Mouse (Mus musculus) inflammation-experienced regulatory T-cells, adult 6 months (primary cell): ENCODE data around the gene Tmem223. TPM values are rescaled to one million over a fixed set of nuclear protein-coding genes. Genes with fewer than 3 reads are reported as not detected.

Source experiments
- ATAC-seq: one replicate; pipeline ENCODE4 v1.8.0; 2017
- polyA plus RNA-seq, 3 experiments: library from polyadenylated mRNA; unstranded; fragments of 100-300 nt; shearing (Covaris generic); gene quantifications; one replicate each; pipeline ENCODE4 v1.2.1; 2017

Gene Tmem223
- polyA plus RNA-seq, 3 experiments from 2014 or later, result 96.4 to 128 (median 119) TPM

DNA sequence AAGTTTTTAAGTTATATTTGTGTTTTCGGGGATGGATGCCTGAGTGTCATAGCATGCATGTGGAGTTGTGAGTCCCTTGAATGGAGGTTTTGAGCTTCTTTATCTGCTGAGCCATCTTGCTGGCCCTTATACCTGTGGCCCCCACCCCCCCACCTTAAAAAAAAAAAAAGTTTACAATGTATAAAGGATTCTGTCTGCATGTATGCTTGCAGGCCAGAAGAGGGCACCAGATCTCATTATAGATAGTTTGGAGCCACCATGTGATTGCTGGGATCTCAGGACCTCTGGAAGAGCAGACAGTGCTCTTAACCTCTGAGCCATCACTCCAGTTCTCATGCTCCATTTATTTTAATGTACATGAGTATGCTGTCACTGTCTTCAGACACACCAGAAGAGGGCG is 23.4 kb upstream of the Tmem223 start:
- no peak for ATAC-seq

DNA sequence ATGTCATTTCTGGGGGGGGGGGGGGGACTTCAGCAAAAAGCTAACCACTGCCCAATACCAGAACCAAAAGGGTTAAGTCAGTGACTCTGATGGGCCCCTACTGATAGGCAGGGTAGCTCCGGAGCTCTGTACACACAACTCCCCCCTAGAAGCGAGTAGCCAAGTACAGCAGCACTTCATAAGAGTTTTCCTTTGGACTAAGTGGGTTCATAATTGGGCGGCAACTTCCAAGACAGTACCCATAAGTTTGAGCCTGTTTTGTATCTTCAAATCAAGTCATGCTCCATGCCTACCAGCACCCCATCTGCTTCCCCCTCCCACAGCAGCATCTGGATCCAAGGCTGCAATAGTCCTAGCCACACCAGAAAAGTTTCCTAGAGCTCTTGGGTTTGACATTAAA is 15.1 kb upstream of the Tmem223 start:
- no peak for ATAC-seq

DNA sequence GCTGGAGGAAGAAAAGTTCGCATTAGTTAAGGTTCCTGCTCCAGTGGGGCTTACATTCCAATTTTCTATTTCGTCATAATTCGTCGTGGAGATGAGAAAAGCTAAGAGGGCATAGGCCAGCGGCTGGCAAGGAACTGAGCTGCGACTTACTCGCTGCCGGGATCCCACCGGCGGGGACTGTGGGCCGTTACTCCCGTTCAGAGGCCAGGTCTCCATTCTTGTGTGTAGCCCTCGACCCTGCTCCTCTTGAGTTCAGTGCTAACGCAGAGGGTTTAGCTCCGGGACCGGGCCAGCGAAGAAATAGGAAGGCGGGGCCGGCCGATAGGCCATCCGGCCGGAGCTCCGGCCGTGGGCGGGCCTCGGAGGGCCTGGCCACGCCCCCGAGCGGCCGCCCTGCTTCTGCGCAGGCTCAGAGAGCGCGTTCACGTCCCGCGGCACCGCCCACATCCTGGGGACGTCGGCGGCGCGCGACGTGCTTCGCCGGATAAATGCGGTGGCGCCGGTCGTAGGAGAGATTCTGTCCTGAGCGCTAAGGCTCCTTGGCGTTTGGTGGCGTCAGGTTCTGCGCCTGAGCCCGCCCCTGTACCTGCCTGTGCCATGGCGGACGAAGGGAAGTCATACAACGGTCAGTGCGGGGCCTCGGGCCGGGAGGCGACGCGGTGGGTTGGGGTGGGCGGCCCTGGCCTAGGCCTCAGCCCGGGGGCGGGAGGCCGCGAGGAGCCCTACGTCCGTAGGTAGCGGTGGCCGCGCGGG is 14.0 kb upstream of the Tmem223 start, which contains the start of gene Nxf1:
TSS of gene Nxf1 (plus strand) at position 439 of the 753 bp plus-strand sequence.
- ATAC-seq, result peak; percentile 86

DNA sequence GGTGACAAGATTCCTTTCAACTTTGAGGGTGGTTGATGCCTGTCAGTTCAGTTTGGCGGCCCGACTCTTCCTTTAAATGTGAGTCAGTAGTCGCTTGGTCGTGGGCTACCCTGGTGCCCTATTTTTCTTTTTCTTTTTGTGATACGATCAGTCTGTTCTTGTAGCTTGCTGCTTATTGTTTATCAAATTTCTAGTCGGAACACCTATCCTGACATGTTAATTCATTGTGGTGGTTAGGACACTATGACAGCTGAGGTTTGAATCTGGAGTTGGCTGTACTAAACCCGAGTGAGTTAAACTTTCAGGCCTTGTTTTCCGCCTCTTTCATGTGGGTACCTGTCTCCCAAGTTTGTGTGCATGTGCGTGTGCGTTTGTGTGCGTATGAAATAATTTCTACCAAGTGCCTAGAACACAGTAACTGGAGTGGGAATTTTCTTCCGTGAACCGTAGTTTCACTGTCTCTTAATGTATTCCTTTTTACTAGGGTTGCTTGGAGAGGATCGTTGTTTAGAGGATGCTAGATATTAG is 13.3 kb upstream of the Tmem223 start:
- ATAC-seq, result peak; percentile 33

DNA sequence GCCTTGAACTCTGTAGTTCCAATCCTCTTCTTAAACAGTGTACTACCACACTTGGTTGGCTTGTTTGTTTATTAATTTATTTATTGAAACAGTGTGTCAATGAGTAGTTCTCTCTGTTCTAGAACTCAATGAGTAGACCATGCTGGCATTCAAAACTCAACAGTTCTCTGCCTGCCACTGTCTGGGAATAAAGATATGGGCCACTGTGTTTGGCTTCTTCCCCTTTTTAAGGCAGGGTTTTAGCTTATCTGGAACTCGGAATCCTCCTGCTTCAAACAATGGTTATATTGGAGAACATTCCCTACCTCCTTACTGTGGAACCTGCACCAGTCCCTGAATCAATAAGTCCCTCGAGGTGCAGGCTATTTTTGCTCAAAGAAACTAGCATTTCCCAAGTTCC is 11.9 kb upstream of the Tmem223 start:
- no peak for ATAC-seq

DNA sequence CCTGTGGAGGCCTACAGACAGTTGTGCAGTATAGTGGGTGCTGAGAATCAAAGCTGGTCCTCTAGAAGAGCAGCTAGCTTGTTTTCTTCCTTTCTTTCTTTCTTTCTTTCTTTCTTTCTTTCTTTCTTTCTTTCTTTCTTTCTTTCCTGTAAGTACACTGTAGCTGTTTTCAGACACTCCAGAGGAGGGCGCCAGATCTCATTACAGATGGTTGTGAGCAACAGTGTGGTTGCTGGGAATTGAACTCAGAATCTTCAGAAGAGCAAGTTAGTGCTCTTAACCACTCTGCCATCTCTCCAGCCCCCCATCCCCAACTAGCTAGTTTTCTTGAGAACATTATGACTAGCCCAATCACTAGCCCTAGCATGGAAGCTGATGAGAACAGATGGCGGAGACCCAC is 10.0 kb upstream of the Tmem223 start:
- no peak for ATAC-seq

DNA sequence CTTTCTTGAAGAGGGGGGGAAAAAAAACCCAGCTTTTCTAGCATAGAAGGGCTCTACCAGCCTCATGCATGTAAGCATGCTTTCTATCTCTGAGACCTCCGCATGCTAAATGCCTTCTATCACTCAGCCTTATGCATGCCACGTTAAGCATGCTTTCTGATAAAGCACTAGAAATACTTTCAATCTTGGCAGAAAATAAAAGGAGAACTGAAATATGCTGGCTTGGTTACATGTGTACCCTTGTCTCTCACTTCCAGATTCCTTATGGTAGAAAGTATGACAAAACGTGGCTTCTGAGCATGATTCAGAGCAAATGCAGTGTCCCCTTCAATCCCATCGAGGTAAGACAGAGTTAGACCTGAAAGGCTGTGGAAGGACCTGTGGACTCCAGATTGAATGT is 7.5 kb upstream of the Tmem223 start:
- no peak for ATAC-seq

DNA sequence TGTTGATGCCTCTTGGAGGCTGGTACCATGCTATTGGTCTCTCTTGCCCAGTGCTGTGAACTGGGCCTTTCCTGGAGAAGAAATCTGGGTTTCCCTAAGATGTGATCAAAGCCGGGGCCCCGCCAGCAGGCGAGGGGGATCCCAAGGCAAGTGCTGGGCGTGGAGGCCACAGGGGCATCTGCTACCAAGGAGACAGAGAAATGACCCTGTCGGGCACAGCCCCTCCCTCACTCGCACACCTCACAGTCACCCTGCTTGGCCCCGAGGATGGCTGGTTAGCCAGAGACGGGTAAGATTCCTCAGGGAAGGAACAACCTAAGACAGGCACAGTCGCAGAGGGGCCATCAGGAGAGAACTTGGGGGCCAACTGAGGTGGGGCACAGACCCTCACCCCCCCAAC is 5.2 kb upstream of the Tmem223 start:
- ATAC-seq, result no peak

DNA sequence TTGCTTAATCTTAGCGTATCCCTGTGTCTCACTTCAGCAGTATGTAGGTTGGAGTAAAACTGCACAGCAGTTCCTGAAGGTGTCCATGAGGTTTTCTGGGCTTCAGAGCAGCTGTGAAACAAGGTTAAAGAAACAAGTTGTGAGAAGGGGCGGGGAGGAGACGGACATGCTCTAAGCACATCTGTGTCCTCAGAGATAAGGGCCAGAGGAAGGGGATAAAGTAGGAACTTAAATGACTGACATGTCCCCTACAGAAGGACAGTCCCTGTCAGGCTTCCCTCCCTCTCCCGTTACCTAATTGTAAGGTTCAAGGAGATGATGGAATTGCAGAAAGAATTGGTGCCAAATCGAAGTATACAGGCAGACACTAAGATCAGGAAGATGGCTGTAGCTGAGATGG is 2.2 kb downstream of the Tmem223 start:
- ATAC-seq, result no peak

DNA sequence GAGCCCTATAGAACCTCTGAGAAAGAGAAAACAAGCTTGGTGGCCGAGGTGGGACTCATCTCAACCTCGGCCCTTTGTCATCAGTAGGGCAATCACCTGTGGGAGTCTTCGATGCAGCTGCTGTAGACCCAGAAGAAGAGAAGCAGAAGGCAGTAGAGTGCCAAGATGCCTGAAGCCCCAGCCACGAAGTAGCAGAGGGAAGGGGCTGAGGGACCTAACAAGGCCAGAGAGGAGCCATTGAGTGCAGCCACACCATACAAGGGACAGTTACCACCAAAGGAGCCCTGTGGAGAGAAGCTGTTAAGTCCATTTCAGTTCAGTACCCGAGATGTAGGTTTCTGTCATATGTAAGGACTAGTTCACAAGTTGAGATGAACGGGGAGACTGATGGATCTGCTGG is 2.6 kb downstream of the Tmem223 start:
- no peak for ATAC-seq

DNA sequence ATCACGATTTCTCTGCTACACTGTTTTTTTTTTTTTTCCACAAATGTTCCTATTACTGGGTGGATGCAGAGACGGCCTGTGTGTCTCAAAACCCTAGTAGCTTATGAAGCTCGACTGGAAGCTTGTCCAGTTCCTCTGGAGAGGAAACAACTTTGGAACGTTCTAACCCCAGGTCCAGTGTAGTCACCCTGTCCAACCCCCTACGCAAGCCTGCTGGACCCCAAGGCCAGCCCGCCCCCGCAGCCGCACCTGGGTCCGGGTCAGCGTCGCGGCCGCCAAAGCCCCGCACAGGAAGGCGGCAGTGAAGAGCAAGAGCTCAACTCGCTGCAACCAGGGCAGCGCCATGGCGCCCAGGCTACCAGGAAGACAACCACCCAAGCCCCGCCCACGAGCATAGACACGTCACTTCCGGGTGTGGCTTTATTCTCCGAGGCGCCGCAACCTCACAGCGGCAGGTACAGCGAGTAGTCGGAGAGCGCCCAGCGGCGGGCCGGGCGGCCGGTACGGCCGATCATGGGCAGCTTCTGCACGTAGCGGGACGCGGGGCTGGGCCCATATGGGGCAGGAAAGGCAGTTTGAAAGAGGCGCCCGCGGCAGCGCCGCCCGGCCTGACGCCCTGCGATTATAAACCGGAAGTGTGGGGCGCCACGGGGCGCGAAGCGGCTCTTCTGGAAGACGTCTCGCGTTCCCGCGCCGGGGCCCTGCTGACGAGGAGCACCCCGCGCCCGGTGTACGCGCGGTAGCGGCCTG is 3.5 kb downstream of the Tmem223 start, which contains the start of gene Tmem179b:
TSS of gene Tmem179b (minus strand) at position 382 of the 750 bp plus-strand sequence.
- peak; percentile 84 for ATAC-seq

DNA sequence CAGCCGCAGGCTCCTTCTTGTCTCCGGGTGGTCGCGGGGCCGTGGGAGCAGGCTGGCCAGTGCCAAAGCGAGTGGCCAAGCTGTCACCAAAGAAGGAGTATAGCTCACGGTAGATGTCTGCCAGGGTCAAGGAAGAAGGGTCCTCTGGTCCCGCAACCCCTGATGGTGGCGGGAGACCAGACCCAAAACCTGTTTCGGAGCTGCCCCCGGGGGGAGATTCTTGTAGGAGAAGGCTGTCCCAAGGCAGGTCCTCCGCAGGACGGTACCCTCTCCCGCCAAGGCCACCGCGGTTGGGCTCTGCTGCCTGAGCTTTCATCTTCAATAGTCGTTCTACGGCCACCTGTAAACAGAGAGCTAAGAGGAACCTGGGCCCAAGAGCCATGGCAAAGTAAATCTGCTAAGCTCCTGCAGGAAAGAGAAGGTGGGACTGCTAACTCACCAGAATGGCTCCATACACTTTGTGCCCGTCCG is 4.2 kb downstream of the Tmem223 start:
- ATAC-seq, result no peak

DNA sequence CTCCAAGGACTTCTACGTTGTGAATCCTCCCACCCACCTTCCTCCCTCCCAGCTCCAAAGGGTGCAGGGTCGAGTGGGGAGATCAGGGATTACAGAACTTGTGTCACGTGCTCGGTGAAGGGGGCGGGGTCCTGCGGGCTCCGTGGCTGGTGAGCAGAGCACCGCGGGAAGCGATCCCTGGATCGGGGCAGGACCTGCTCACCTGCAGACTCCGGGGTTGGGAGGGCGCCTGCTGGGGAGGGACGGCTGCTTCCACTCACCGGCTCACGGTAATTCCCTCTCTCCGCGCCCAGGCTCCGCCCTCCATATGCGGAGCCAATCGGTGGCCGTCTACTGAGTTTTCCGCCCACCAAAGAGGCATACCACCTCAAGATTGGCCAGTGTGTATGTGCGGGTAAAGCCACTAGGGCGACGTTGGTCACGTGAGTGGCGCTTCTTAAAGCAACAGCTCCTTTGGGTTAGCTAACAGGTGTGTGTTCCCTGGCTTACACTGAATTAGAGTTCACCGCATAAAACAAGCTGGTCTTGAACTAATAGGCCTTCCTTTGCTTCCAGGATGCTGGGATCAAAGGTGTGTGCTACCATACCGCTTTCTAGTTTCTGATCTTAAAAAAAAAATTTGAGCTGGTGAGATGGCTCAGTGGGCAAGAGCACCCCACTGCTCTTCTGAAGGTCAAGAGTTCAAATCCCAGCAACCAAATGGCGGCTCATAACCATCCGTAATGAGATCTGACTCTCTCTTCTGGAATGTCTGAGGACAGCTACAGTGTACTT is 15.4 kb downstream of the Tmem223 start, which contains the start of gene Taf6l:
TSS of gene Taf6l (minus strand) at position 410 of the 774 bp plus-strand sequence.
- peak; percentile 100 for ATAC-seq

DNA sequence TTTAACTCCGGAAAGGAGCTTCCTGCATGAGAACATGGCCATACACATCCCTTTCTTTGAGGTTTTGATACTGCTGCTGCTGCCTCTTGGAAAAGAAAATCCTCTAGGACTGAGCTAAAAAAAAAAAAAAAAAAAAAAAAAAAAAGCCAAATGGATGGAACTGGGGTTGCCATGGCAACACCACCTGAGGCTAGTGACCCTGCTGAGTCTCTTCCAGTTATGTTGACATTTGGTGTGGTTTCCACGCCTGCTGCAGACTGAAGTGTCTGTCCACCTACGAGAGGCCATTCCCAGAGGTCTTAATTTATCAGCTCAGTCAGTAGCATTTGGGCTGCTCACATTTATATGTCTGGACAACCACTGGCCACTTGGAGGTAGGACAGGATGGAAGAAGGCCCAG is 17.7 kb downstream of the Tmem223 start:
- no peak for ATAC-seq

DNA sequence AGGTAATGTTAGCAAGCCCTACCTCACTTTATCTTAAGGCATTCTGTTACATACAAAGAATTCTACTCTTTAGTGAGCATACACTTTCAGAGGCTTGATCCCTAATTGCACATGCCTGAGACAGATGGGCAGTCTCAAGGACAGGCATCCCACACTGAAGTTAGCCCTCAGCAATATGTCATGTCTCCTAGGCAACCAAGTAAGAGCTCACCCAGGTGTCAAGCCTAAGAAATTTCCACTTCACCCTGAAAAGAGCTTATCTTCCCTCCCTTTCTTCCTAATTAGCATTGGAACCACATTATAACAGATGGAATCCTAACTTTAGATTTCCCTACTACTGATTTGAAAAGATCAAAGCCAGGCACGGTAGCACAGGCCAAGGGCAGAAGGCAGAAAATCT is 18.4 kb downstream of the Tmem223 start:
- no peak for ATAC-seq

DNA sequence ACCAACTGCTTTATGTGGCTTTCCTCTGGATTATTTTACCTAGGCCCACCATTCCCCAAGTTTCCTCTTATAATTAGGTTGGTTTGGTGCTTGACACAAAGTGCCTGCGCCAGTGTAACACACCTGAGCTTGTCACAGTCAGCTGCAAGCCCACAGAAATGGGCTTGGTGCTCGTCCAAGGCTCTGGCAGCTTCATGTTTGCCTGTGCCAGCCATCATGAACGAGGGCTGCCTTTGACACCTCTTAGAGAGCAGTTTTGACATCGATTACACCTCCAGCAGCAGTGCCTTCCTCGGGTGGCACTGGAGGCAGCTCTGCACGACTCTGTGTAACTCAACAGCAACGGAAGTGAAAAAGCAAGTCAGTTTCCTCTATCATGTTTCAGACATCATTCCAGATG is 19.4 kb downstream of the Tmem223 start:
- no peak for ATAC-seq

DNA sequence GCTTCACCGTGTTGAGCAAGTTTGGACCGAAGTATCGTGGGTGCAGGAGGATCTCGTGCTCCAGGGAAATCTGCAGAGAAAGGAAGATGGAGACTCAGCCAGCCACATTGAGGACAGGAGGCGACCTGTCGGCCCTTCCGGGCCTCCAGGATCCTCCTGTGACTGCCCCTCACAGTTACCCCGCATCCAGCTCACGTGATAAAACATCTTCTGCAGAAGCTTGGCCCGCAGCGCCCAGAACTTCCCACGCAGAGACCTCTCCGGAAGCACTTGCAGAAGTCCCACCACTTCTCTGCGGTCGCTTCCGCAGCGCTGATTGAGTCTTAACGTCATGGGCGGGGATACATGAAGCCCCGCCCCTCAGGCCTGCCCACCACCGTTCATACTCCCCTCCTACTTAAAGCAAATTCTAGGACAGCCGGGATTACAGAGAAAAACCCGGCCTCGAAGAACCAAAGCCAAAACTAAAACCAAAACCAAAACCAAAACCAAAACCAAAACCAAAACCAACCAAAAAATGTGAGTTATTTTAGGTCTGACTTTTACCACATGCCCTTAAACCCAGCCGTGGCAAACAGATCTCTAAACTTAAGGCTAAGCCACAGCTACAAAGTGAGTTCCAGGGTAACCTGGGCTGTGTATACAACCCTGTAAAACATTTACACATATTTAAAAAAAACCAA is 27.6 kb downstream of the Tmem223 start, which contains the start of gene Polr2g:
TSS of gene Polr2g (minus strand) at position 314 of the 683 bp plus-strand sequence.
- peak; percentile 68 for ATAC-seq

DNA sequence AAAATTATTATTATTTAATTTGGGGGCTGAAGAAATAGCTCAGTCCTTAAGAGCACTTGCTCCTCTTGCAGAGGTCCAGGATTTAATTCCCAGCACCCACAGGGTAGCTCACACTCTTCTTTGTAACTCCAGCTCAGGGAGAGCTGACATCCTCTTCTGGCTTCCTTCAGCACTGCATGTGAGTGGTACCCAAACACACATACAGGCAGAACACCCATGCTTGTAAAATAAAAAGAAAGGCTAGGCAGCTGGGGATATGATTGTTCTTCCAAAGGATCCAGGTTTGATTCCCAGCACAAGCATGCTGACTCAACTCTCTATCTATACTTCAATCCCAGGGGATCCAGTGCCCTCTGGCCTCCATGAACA is 28.1 kb downstream of the Tmem223 start:
- ATAC-seq, result no peak

DNA sequence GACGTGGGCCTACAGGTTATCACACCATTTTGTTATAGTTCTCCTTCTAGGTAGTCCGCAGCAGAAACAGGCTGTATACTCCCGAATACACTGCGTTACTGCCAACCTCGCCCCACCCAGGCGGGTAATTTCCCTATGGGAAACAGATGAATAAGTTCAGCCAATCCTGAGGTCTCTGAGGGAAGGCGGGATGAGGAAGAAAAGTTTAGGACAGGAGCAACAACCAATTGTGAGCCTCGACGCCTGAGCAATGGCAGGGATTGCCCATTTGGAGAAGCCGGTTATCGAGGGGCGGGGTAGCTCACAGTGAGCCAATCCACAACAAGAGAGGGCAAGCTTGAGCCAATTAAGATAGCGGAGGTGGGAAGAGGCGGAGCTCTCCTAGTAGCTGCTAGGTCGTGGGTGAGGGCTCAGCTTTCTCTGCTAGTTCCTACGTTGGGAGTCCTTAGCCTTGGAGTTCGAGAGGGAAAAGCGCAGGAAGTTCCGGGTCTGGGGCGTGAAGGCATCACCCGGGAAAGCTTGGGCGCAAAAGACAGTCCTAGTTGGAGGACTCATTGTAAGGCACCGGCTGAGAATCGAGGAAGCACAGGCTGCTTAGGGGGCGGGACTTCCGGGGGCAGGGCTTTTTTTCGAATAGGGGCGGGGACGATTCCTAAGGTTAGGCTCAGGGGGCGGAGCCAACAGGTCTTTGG is 31.5 kb downstream of the Tmem223 start, which contains the start of gene Zbtb3:
TSS of gene Zbtb3 (plus strand) at position 426 of the 692 bp plus-strand sequence.
- ATAC-seq, result peak; percentile 90

DNA sequence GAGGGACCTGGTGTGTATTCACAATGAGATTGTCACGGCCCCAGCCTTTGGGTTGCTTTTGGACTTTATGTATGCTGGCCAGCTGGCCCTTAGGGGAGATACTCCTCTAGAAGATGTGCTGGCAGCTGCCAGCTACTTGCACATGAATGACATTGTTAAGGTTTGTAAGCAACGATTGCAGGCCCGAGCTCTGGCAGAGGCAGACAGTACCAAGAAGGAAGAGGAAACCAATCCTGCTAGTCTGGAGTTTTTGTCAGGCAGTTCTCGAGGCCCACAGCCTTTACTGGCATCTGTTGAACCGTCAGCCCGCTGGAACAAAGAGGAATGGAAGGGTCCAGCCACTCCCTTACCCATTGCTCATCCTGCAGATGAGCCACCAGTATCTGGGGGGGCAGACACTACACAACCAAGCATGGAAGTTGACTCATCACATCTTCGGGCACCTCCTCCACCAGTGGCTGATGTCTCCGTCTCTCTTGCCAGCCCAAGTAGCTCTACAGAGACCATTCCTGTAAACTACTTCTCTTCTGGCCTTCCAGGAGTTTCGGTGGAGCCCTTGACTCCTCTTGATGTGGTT is 32.5 kb downstream of the Tmem223 start:
- ATAC-seq, result no peak
